Mouse (Mus musculus): Measurements from ENCODE around the gene Cyb5r3. TPM values are rescaled to one million over a fixed set of nuclear protein-coding genes. Genes with fewer than 3 reads are reported as not detected.

Cyb5r3 gene
- polyA plus RNA-seq, 1 experiment, result 707 TPM

GRCm38 (mm10) chr15:83210229-83210628, 37.8 kb upstream of the Cyb5r3 start:
- no peaks in the 10 kb centered on the region for H3K27me3 ChIP-seq (ENCODE audit: control insufficient read depth, insufficient read depth, insufficient read length)
- no peaks in the 10 kb centered on the region for H3K36me3 ChIP-seq (ENCODE audit: control insufficient read depth, insufficient read depth)
- no peaks in the 10 kb centered on the region for H3K79me2 ChIP-seq (ENCODE audit: control insufficient read depth, insufficient read depth)
- TF ChIP-seq USF1 (IDR thresholded peaks at IDR 0.05; ENCODE audit: low read depth) (no peak), MYOG (IDR thresholded peaks at IDR 0.05; ENCODE audit: control insufficient read depth in 1 of 3, insufficient read depth in 1 of 3, insufficient read length in 2 of 3, low read depth in 2 of 3) (no peak), POLR2AphosphoS2 (IDR thresholded peaks at IDR 0.05; ENCODE audit: insufficient read length, low read depth) (no peak)
- H3K4me2 ChIP-seq (ENCODE audit: low read depth), result no peak overlapping the region
- no peak overlapping the region for H3K4me3 ChIP-seq
- no peak overlapping the region for H3ac ChIP-seq (ENCODE audit: control insufficient read depth, insufficient read length)

GRCm38 (mm10) chr15:83209719-83210118, 37.3 kb upstream of the Cyb5r3 start:
- Histone ChIP-seq H3K79me2 (ENCODE audit: control insufficient read depth, insufficient read depth) (no peaks in the 10 kb centered on the region), H3ac (ENCODE audit: control insufficient read depth, insufficient read length) (no peak overlapping the region), H3K4me2 (ENCODE audit: low read depth) (peak overlapping the region; percentile 1), H3K27me3 (ENCODE audit: control insufficient read depth, insufficient read depth, insufficient read length) (no peaks in the 10 kb centered on the region), H3K4me3 (no peak overlapping the region), H3K36me3 (ENCODE audit: control insufficient read depth, insufficient read depth) (no peaks in the 10 kb centered on the region)
- TF ChIP-seq MYOD1 (IDR thresholded peaks at IDR 0.05; ENCODE audit: control insufficient read depth in 1 of 3, insufficient read length in 2 of 3, low read depth in 2 of 3) (no peak), TCF3 (IDR thresholded peaks at IDR 0.05; ENCODE audit: insufficient read length, low read depth) (no peak), MYOG (IDR thresholded peaks at IDR 0.05; ENCODE audit: control insufficient read depth in 1 of 3, insufficient read depth in 1 of 3, insufficient read length in 2 of 3, low read depth in 2 of 3) (no peak)

- Histone ChIP-seq H3K36me3 (ENCODE audit: control insufficient read depth, insufficient read depth) (no peaks in the 10 kb centered on the region), H3K4me3 (no peak overlapping the region), H3K27me3 (ENCODE audit: control insufficient read depth, insufficient read depth, insufficient read length) (no peaks in the 10 kb centered on the region), H3K79me2 (ENCODE audit: control insufficient read depth, insufficient read depth) (no peaks in the 10 kb centered on the region), H3K4me2 (ENCODE audit: low read depth) (peak overlapping the region; percentile 1), H3ac (ENCODE audit: control insufficient read depth, insufficient read length) (no peak overlapping the region)
- no peak for TF ChIP-seq MAX (IDR thresholded peaks at IDR 0.05; ENCODE audit: low read depth)
- no peak for TF ChIP-seq MYOG (IDR thresholded peaks at IDR 0.05; ENCODE audit: control insufficient read depth in 1 of 3, insufficient read depth in 1 of 3, insufficient read length in 2 of 3, low read depth in 2 of 3)
- TF ChIP-seq CEBPB (IDR thresholded peaks at IDR 0.05; ENCODE audit: insufficient read depth, poor library complexity, severe bottlenecking), result no peak
- TF ChIP-seq TCF12 (IDR thresholded peaks at IDR 0.05; ENCODE audit: insufficient read depth, poor library complexity, severe bottlenecking), result no peak
- TF ChIP-seq USF1 (IDR thresholded peaks at IDR 0.05; ENCODE audit: low read depth), result no peak
- no peak for TF ChIP-seq REST (IDR thresholded peaks at IDR 0.05; ENCODE audit: insufficient read depth, insufficient read length)
- TF ChIP-seq SRF (IDR thresholded peaks at IDR 0.05; ENCODE audit: control insufficient read depth, insufficient read length, low read depth), result no peak
- TF ChIP-seq TCF3 (IDR thresholded peaks at IDR 0.05; ENCODE audit: insufficient read length, low read depth), result no peak
- no peak for TF ChIP-seq E2F4 (IDR thresholded peaks at IDR 0.05; ENCODE audit: insufficient read depth)
- no peak for TF ChIP-seq MYOD1 (IDR thresholded peaks at IDR 0.05; ENCODE audit: control insufficient read depth in 1 of 3, insufficient read length in 2 of 3, low read depth in 2 of 3)
- TF ChIP-seq POLR2A (IDR thresholded peaks at IDR 0.05; ENCODE audit: insufficient read length, low read depth), result no peak
- no peak for TF ChIP-seq POLR2AphosphoS2 (IDR thresholded peaks at IDR 0.05; ENCODE audit: insufficient read length, low read depth)
Observed at GRCm38 (mm10) chr15:83209092-83209695, 36.8 kb upstream of the Cyb5r3 start.

- H3K36me3 ChIP-seq (ENCODE audit: control insufficient read depth, insufficient read depth), result no peaks in the 10 kb centered on the region
- no peaks in the 10 kb centered on the region for H3K27me3 ChIP-seq (ENCODE audit: control insufficient read depth, insufficient read depth, insufficient read length)
- H3K79me2 ChIP-seq (ENCODE audit: control insufficient read depth, insufficient read depth), result no peaks in the 10 kb centered on the region
- no peak overlapping the region for H3K4me2 ChIP-seq (ENCODE audit: low read depth)
- H3ac ChIP-seq (ENCODE audit: control insufficient read depth, insufficient read length), result no peak overlapping the region
- TF ChIP-seq E2F4 (IDR thresholded peaks at IDR 0.05; ENCODE audit: insufficient read depth) (no peak), SRF (IDR thresholded peaks at IDR 0.05; ENCODE audit: control insufficient read depth, insufficient read length, low read depth) (no peak), MYOG (IDR thresholded peaks at IDR 0.05; ENCODE audit: control insufficient read depth in 1 of 3, insufficient read depth in 1 of 3, insufficient read length in 2 of 3, low read depth in 2 of 3) (no peak), MAX (IDR thresholded peaks at IDR 0.05; ENCODE audit: low read depth) (no peak), POLR2AphosphoS2 (IDR thresholded peaks at IDR 0.05; ENCODE audit: insufficient read length, low read depth) (no peak)
- no peak overlapping the region for H3K4me3 ChIP-seq
Observed at GRCm38 (mm10) chr15:83204731-83205451, 32.5 kb upstream of the Cyb5r3 start.

- TF ChIP-seq MYOG (IDR thresholded peaks at IDR 0.05; ENCODE audit: control insufficient read depth in 1 of 3, insufficient read depth in 1 of 3, insufficient read length in 2 of 3, low read depth in 2 of 3), result no peak
- TF ChIP-seq USF1 (IDR thresholded peaks at IDR 0.05; ENCODE audit: low read depth), result no peak
- no peak for TF ChIP-seq E2F4 (IDR thresholded peaks at IDR 0.05; ENCODE audit: insufficient read depth)
- TF ChIP-seq CEBPB (IDR thresholded peaks at IDR 0.05; ENCODE audit: insufficient read depth, poor library complexity, severe bottlenecking), result no peak
- no peak for TF ChIP-seq POLR2A (IDR thresholded peaks at IDR 0.05; ENCODE audit: insufficient read length, low read depth)
- TF ChIP-seq MAX (IDR thresholded peaks at IDR 0.05; ENCODE audit: low read depth), result no peak
- H3K4me3 ChIP-seq, result no peak overlapping the region
- no peaks in the 10 kb centered on the region for H3K27me3 ChIP-seq (ENCODE audit: control insufficient read depth, insufficient read depth, insufficient read length)
- H3K36me3 ChIP-seq (ENCODE audit: control insufficient read depth, insufficient read depth), result no peaks in the 10 kb centered on the region
- H3K4me2 ChIP-seq (ENCODE audit: low read depth), result no peak overlapping the region
- no peak overlapping the region for H3ac ChIP-seq (ENCODE audit: control insufficient read depth, insufficient read length)
- no peaks in the 10 kb centered on the region for H3K79me2 ChIP-seq (ENCODE audit: control insufficient read depth, insufficient read depth)
Observed at GRCm38 (mm10) chr15:83202412-83202811, 30.0 kb upstream of the Cyb5r3 start.
